Mouse (Mus musculus) adrenal gland, adult 18-20 months (tissue): ENCODE measurements around the gene Pon3. TPM values are rescaled to one million over a fixed set of nuclear protein-coding genes. Genes with fewer than 3 reads are reported as not detected.

ENCODE experiments used
- DNase-seq, 2 experiments: peaks; one replicate each; pipeline ENCODE4 v3.0.0; 2021 to 2022; ENCODE audit warnings: low spot score in 2 of 2
- long read RNA-seq, 2 experiments: library from polyadenylated mRNA; stranded (forward); transcript quantifications; one replicate each; pipeline ENCODE4 v2.0.0; 2021
- total RNA-seq, 2 experiments: library from RNA; stranded (reverse); gene quantifications; 1 replicate in 1 of 2; 2 replicates in 1 of 2; pipeline ENCODE4 v1.2.3; 2021

Gene Pon3
- total RNA-seq = 100 to 1,000 TPM in 1 of 2 experiments, 10 to 100 TPM in 1; 82.2 to 149 TPM
- long read RNA-seq, experiment 1, transcript Pon3-201 (9 exons, 1,837 nt) = major isoform, 15 of 25 reads
- long read RNA-seq, experiment 1, partial matches to known transcripts = 1 of 25 reads
- long read RNA-seq, experiment 1, other reads (novel, unspliced or antisense) = 7 of 25 reads
- long read RNA-seq, experiment 2, transcript Pon3-201 (9 exons, 1,837 nt) = major isoform, 20 of 37 reads
- long read RNA-seq, experiment 2, partial matches to known transcripts = 2 of 37 reads
- long read RNA-seq, experiment 2, other reads (novel, unspliced or antisense) = 12 of 37 reads

DNA sequence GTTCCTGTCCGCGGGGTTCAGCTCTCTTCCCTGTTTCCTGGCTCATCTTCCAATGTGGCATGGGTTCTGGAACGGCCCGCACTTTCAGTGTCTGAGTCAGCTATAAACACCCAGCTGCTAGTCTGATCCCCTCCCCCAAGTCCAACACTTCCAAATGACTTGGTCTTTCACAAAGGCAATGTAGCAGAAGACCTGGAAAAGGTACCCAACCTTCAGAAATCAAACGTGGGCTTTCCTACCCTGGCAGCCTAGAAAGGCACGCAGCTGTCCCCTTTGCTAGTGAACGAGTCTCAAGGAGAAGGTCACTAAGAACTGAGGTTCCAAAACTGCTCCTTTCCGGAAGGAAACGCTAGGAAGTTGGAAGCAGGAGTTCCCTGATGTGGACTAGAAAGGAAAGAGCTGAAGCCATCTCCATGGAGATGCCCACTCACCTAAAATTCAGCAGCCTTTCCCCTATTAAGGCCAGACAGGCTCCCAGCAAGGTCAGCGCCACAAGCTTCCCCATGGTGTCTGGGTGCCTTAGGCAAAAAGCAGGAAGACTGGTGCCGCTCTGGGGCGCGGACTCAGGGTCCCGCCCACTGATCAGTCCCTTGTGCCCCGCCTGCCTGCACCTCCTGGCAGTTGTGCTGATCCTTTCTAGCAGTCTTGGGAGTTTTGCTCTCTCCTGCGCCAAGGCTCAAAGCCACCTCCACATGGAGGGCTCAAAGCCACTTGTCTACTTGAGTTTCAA, at the start of gene Pon3:
Pon3 (minus strand) TSS at position 565 of the 730 bp plus-strand sequence.
- peak; percentile 61 to 63 for DNase-seq

DNA sequence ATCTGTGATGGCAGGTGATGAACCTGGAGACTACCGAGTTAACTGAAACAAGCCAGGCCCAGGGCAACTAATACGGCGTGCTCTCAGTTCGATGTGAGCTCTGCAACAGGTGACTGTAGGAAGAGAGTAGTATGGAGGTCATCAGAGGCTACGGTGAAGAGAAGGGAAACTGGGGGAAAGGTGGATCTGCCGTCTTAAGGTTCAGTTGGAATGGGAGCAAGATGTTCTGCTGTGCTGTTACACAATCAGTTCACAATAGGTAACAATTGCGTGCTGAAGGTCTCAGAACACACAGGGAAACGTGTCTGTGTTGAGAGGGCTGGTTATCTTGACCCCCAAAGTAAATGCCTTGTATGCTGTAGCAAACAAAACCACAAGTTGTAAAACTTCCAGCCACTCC, 48.9 kb upstream of the Pon3 start:
- DNase-seq = no peak

DNA sequence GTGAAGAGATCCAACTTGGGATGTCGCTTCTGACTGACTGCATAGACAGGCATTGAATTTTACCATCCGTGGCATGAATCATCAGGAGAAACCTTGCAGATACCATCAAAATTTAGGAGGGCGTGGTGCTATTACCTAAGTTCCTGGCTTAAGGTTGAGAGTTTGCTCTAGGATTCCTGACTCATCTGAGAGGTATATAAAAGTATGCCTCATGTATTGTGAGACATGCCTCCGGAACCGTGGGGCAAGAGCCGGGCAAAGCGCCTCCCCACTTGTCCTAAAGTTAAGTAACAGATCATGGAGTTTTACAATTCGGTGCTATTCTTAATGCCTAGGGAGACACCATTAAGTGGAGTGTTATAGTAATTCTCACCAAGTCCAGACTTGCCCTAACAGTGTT, 44.5 kb upstream of the Pon3 start:
- no peak for DNase-seq

DNA sequence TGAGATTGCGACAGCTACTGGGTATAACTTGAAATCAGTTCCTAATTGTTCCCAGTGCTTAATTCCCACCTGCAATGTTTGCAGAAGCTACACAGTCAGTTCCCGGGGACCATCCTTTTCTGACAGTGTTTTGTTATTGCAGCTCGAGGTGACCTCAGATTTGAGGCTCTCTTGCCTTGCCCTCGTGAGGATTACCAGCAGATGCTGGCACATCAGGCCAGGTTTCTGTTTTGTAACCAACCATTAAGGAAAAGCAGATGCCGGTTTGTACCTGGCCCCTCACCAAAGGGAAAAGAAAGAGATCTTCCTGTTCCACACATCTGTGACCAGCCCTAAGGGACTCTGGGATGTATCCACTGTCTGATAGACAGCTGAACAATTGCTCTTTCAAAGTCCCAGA, 43.5 kb upstream of the Pon3 start:
- DNase-seq = no peak

DNA sequence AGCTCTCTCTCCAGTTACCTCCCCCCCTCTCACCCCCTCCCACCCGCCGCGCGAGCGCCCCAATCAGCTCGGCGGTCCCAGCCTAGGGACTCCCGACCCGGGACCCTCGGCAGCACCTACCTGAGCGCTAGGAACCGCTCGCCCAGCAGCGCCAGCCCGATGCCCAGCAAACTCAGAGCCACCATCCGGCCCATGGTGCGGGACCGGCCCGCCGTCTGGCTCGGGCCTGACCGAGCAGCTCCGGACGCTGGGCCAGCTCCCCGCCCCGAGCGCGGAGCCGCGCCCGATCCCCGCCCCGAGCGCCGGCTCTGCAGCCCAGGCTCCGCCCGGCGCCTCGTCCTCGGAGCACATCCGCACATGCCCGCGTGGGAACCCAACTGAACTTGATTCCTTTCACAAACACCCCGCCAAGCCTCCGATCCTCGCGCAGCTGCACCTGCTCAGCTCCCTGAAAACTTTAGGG, 42.0 kb upstream of the Pon3 start, which contains the start of gene Pon2:
Pon2 (minus strand) TSS at position 364 of the 463 bp plus-strand sequence.
- DNase-seq = peak; percentile 81 to 84

DNA sequence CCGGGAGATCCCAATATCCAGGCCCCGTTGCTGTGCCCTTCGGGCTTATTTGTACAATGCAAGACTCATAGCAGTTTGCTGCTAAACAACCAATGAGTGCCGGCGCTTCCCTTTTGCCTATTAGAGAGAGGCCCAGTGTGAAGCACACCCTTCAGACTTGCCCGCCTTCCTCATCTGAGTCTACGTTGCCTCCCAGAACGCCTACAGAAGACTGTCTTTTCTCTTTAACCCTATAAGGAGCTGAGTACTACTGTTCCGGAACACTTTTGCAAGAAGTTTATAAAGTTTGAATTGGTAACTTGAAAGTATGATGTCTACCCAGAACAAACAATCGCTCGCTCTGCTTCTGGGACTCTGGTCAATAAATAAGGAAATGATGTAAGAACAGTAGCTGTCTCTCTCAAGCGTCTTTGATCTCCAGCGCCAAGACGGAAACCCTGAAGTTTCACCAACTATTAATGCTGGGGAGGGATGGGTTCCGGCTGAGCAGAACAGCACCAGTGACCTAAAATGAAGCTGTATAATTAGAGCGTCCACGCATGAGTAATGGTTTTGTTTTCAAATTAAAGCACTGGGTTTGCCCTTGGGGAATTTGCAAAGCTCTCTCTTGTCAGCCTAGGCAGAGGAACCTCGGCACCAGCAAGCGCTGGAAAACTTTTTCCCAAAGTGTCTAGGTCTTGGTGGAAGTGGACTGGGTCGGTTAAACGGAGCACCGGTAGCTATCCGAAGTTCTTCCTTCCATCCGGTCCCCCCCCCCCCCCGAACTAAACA, 41.4 kb upstream of the Pon3 start:
- peak; percentile 36 to 37 for DNase-seq

DNA sequence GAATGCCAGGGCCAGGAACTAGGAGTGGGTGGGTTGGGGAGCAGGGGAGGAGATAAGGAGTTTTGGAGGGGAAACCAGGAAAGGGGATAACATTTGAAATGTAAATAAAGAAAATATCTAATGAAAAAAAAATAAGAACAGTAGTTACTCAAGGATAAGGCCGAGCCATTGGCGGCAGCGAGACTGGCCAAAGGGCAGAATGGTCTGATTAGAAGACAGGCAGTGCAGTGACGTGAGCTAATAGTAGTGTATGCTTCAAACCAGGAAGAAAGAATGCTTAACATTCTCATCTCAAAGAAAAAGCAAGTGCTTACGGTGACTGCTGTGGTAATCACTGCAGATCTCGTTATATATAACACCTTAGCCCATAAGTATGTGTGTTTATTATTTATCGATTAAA, 40.0 kb upstream of the Pon3 start:
- DNase-seq = no peak

DNA sequence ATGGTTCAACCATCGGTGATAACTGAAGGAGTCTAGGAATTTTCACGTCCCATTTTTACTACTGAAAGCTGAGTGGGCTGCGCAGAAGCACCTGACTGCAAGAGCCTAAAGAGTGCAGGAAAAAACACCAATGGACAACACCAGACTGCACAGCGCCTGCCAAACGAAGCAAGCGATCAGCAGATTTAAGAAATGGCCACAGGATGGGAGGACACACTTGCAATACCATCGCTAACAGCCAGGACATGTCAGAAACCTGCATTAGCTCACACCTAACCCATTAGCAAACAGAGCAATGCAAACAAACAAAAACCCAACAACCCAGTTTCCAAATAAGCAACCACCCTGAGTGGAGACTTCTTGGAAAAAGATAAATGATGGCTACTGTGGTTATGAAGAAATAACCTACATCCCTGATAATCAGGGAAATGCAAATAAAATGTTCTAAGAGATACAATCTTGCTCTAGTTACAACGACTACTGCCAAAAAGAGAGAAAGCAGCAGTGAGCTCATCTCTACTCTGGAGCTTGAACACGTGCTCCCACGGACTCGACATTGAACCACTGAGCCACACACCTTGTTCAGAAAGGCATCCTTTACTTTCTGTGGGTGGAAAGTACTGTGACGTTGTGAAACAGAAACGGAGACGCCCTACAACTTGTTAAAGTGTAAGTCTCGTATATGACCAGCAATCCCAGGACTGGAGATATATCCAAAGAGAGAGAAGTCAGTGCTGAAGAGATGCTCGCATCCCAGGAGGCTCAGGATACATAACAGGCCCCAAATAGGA, 38.8 kb upstream of the Pon3 start:
- no peak for DNase-seq

DNA sequence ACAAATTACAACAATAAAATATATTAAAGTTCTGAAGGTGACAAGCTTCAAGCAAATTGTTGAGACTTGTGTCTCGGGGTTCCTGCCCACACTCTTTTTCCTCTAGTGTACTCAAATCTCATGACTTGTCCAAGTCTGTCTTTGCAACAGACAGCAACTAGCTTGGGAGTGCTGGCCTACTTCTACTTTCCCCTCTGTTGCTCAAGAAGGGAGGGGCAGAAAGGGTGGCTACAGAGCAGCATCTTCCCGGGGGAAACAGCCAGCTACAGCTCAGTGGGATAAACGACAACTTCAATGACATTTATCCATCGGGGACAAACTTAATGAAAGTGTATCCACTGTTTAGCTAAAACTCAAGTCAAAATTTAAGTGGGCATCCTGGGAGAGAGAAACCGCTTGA, 36.8 kb upstream of the Pon3 start:
- no peak for DNase-seq

DNA sequence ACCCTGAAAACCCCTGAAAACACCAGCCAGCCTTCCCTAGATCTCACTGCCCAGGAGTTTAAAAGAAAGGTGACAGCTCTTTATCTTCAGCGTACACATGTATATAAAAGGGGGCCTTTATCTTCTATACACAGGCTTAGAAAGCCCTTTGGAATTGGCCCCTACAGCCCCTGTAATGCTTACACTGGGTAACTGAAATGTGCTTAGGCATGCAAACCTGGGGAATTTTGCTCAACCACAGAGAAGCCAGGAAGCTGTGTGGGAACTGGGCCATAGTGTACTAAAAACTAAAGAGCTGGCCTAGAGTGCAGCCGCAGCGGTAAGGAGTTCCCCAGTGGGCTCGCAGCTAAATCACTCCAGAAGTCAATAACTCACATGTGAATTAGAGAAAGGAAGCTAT, 35.4 kb upstream of the Pon3 start:
- no peak for DNase-seq

DNA sequence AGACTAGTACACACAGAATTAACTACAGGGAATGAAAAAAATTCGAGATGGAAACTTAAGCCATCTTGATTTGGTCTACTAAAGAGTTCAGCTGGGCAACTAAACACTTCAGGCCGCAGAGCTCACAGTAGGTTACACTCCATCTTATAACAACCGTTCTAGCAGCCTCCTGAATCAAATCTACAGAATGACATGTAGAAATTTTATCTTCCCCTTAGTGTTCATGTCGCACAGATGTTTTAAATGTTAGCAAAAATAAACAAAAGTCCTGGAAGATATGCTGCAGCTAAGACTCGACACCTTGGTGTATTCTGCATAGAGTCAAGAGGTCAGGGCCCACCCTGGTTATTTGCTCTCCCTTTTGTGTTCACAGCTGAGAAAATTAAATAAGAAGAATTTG, 31.8 kb upstream of the Pon3 start:
- DNase-seq = no peak

DNA sequence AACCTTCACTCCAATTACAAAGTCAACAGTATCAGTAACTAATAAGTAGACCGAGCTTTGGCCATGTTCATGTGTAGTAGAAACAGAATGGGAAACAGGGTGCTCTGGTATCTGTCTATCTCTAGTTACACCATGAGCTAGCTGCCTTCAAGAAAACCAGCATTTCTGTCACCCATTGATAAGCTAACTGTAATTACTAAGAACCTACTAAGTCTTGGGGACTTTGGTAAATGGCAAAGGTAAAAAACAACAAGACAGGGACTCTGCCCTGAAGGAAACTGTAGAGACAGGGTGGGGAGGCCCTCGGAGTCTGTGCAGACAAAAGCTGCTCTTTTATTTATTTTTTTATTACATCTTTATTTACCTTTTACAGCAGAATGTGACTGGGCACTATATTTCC, 31.3 kb upstream of the Pon3 start:
- no peak for DNase-seq

DNA sequence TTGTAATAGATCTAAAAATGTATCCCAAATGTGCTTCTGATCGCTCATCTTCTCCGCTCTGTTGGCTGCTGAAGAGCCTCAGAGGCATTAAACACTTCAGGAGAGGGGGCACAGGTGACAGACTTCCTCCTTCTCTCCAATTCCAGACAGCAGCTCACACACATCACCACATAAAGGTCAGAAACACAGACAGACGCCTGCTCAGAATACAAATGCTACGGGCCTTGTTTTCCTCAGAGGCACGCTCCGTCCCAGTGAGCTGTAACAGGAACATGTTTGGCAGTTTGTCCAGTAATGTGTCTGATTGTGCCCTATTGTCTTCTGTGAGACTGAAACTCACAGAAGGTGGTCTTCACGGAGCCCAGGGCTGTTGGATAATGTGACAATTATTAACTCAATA, 26.3 kb upstream of the Pon3 start:
- DNase-seq = no peak

DNA sequence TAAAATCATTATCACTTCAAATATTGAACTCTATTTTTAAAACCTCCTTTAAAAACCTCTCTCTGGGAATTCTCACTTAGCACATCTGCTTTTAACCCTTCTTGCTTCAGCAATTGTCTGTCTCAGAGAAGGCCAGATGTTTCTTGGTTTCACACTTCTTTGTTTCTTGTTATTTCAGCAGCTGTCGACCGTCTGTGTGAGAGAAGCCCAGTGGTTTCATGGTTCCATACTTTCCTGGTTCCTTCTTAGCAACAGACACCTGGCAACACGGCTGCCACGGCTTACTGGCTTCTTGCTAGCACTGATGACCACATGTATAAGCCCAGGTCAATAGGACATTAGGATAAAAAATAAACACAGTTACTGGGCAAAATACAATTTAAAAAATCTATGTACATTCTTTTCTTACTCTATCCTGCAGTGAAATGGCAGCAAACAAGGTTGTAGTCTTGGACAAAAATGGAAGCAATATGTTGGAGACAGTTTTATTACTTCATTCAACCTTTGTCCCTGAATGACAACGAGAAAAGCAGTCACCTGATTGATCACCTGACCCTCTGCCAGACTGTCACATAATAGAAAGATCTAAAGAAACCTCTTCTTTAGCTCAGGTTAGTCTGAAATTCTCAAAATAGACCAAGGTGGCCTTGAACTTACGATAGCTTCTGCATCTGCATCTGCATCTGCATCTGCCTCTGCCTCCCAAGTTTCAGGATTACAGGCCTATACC, 24.7 kb upstream of the Pon3 start:
- DNase-seq = no peak

DNA sequence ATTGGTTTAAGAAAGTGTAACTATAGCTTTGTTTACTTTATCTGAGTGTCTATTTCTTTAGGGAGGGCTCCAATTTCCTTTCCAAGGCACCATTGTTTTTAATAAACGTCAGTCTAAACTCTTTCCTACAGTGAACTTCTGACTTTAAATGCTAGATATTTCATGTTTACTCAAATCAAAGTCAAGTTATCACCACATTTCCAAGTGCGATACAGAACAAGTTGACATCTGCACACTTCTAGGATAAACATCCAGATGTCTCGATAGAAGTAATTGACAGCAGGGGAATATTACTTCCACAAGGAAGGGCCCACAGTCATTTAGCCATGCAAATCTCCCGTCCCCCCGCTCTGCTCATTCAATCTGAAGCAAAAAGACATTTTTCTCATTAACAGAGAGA, 21.9 kb upstream of the Pon3 start:
- DNase-seq = no peak

DNA sequence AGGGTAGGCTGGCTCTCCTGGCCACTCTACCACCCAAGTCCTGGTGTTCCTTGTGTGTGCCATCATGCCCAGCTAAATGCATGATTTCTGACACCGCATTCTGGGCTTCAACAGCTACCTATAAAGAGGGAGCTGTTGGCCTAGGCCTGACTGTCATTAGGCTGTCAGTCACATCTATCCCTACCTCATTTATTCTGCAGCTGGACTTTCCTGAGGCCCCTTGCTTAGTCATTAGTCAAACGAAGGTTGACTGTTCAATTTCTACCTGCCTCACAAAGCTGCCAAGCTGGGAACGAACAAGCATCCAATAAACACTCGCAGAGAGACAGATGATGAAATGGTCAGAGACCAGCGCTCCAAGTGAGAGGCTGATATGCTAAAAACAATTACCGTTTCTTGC, 13.6 kb upstream of the Pon3 start:
- no peak for DNase-seq

DNA sequence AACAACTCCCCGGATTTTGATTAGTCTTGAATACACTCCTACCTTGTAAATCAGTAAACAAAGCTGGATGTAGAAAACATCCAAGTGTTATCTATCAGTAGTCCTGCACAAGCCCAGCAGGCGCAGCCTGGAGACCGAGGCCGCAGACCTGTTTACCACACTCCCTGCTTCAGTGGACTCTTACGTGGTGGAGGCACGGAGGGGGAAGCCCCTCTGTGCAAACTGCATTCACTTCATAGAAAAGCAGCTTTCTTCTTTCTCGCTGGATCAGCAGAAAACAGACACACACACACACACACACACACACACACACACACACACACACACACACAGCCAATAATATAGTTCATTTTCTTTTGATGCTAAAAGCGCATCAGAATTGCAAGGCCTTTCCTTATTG, 8.7 kb upstream of the Pon3 start:
- no peak for DNase-seq

DNA sequence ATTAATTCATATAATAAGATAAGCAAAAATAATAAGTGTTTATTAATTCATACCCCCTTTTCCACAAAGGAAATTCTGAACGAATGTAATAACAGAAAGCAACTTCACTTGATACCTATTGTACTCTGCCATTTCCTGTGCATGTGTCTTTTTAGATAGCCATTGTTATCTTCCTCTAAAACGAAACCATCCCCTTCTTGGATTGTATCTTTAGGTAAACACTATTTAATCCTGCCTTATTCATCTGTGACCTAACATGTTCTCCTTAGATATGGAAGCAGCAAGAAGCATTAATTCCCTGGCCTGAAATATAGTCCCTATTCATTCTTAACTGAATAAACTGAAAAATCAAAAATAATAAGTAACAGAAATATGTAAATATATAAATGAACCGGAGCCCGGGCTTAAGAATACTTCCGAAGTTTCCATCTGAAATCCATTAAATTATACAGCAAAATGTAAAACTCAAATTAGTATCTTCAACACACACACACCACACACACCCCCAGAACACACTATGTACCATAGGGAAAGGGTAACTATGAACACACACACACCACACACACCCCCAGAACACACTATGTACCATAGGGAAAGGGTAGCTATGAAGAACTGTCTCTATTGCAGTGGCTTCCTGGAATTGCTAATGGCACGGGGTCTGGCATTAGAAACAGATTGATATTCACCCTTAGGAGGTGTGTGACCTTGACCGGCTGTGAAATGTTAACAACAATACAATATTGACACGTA, 7.3 kb upstream of the Pon3 start:
- DNase-seq = no peak
